Mouse (Mus musculus): ENCODE measurements around the gene Fam90a1a.
"Not testable (repeated sequence)": the region's sequence is repeated elsewhere in the genome, so short reads cannot be mapped to it uniquely, and the experiment has no call there.

Gene Fam90a1a

DNA sequence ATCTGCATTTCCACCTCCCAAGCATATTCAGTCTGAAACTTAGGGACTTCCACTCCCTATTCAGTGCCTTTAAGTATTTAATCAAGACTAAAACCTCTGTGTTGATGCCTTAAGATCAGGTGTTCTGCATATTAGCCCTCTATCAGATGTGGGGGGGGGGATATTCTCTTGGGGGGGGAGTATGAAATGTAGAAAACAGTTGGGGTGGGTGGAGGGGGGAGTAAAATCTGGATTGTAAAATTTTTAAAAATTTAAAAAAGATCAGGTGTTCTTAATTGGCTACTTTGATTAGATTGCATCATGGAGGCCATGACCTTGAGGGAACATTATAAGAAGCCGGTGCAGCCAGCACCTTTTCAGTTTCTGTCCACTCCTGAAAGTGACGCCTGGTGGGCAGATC lies at the start of gene Fam90a1a:
Gene Fam90a1a (plus strand): TSS at position 301 of the 400 bp plus-strand sequence.
- DNase-seq (ENCODE audit: low spot score in 2 of 2) = no peak

DNA sequence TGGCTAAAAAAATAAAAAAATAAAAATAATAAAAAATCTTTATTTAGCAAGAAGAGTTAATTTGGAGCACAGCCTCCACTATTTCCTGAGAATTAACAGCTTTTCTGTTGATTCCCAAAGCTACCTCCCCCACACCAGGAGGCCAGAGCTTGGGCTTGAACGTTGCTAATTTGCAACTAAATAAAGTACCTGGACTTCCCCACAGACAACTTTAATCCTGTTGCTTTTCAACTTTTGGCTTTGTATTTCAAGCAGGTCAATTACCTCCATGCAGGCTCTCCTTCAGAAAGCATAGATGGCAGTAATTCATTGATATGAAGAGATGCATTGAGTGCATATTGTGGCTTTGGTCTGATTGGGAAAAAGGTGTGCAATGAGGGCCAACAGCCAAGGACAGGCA lies 46.6 kb upstream of the Fam90a1a start:
- no peak for DNase-seq (ENCODE audit: low spot score in 2 of 2)

GRCm38 (mm10) chr8:21912554-21912953 lies 46.0 kb upstream of the Fam90a1a start:
- no peak for DNase-seq (ENCODE audit: low spot score in 2 of 2)

DNA sequence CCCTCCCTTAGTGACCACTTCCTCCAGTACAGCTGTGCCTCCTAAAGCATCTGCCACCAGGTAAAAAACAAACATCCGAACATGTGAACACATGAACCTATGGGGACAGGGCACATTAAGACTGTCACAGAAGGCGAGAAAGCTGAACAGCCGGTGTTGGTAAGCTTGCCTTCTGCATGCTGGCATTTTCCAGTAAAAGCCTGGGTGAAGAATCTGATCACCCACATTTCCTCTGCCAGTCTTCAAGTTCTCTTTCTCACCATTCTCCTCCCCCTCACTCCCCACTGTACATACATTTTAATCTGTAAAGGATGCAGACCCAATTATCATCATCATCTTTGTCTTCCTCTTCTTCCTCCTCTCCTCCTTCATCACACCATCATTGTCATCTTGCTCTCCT lies 42.9 kb upstream of the Fam90a1a start:
- no peak for DNase-seq (ENCODE audit: low spot score in 2 of 2)

GRCm38 (mm10) chr8:21930754-21931153 lies 27.8 kb upstream of the Fam90a1a start:
- DNase-seq (ENCODE audit: low spot score in 2 of 2) = not testable (repeated sequence)

- DNase-seq (ENCODE audit: low spot score in 2 of 2) = no peak
These were observed 25.9 kb upstream of the Fam90a1a start, which contains the start of gene Defb15 for GRCm38 (mm10) chr8:21932610-21933009. TSS of gene Defb15 (minus strand) at chr8:21932710.

DNA sequence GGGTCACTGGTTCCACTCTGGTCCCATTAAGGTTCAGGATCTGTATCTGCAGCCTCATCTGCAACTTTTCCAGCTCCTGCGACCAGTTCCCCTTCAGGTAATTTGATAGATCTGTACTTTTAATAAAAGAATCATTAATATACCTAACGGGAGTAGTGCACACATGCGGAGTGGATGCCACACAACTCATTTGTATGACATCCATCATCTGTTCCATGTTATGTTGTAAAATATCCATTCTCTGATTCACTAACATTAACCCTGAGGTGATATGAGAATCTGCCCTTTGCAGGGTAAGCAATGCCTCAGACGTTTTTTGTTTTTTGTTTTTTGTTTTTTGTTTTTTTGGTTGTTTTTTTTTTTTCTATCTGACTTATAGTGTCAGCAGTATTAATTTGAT lies 20.5 kb upstream of the Fam90a1a start, which contains the start of gene Defb35:
Gene Defb35 (plus strand): TSS at position 301 of the 400 bp plus-strand sequence.
- not testable (repeated sequence) for DNase-seq (ENCODE audit: low spot score in 2 of 2)

DNA sequence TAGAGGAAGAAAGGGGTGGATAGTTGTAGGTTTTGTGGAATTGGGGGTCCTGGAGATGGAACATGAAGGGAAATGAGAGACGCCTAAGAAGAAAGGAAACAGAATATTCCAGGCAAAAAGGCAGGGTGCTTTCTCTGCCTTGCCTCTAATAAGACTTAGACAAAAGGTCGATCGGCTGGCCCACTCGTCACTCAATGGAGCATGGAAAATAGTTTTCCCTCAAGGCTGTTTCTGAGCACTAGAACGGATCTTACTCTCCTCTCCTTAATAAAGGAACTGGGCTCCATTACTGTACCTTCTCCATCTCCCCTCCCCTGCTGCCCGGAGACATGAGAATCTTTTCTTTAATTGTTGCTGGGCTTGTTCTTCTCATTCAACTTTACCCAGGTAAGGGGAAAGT lies 12.1 kb upstream of the Fam90a1a start, which contains the start of gene Defb13:
Gene Defb13 (plus strand): TSS at position 301 of the 400 bp plus-strand sequence.
- no peak for DNase-seq (ENCODE audit: low spot score in 2 of 2)

GRCm38 (mm10) chr8:21947311-21948017 lies 11.1 kb upstream of the Fam90a1a start:
- DNase-seq (ENCODE audit: low spot score in 2 of 2) = no peak

GRCm38 (mm10) chr8:21955321-21955720 lies 3.2 kb upstream of the Fam90a1a start:
- peak; percentile 7 to 44 for DNase-seq (ENCODE audit: low spot score in 2 of 2)

- DNase-seq (ENCODE audit: low spot score in 2 of 2) = no peak
These were observed 2.2 kb upstream of the Fam90a1a start for GRCm38 (mm10) chr8:21956336-21956735.

DNA sequence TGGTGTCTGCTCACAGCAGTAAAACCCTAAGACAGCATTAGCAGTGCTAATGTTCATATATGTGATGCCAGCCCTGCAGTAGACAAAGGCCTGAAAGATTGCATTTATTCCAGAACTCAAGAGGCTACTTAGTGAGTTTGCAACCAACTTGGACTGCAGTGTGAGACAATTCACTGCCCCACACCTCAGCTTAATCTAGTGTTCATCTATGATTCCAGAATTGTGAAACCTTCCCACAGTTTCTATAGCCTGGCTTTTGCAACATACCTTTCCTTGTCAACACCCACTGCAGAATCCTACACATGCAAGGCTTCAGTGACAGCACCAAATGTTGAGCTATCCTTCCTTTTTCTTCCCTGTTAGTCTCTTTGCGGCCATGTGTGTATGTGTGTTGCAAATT lies 8.1 kb downstream of the Fam90a1a start:
- no peak for DNase-seq (ENCODE audit: low spot score in 2 of 2)

DNA sequence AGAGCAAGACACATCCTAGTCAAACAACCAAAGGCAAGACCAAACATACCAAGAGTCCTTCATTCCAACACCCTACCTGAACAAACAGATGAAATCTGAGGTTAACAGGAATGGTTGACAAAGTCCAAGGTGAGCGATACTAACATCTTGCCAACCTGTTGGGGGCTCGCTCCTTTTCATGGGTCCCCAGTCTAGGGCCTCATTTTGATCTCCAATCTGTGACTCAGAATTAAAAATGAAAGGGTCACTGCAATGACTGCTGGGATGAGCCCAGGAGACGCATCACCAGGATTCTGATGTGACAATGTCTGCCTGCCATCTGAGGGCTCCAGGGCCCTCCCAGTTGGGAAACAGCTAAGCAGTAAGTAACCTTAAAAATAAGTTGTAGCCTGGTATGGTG lies 11.0 kb downstream of the Fam90a1a start, which contains the start of gene Ccdc70:
Gene Ccdc70 (plus strand): TSS at position 301 of the 400 bp plus-strand sequence.
- DNase-seq (ENCODE audit: low spot score in 2 of 2) = no peak

GRCm38 (mm10) chr8:21978193-21978592 lies 19.7 kb downstream of the Fam90a1a start:
- no peak for DNase-seq (ENCODE audit: low spot score in 2 of 2)

GRCm38 (mm10) chr8:21981664-21982337 lies 23.3 kb downstream of the Fam90a1a start:
- DNase-seq (ENCODE audit: low spot score in 2 of 2) = no peak

- peak in 1 of 2 experiments; percentile 41 for DNase-seq (ENCODE audit: low spot score in 2 of 2)
These were observed 33.7 kb downstream of the Fam90a1a start for GRCm38 (mm10) chr8:21992184-21992583.

DNA sequence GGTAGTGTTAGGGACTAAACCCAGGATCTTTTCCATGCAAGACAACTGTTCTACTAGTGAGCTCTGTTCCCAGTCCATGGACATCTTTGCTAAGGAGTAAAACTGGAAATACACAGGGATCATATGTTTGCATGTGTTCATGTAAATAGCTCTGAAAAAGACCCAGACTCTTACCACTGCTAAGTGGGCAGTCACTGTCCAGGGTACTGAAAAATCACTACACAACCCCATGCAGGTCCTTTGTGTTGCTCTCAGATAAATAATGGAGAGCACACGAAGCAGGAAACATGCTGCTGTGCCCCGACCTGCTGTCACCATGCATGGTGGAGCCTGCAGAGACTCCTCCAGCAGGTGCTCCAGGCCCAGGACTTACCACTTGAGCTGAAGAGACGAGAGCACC lies 36.7 kb downstream of the Fam90a1a start:
- DNase-seq (ENCODE audit: low spot score in 2 of 2) = no peak

DNA sequence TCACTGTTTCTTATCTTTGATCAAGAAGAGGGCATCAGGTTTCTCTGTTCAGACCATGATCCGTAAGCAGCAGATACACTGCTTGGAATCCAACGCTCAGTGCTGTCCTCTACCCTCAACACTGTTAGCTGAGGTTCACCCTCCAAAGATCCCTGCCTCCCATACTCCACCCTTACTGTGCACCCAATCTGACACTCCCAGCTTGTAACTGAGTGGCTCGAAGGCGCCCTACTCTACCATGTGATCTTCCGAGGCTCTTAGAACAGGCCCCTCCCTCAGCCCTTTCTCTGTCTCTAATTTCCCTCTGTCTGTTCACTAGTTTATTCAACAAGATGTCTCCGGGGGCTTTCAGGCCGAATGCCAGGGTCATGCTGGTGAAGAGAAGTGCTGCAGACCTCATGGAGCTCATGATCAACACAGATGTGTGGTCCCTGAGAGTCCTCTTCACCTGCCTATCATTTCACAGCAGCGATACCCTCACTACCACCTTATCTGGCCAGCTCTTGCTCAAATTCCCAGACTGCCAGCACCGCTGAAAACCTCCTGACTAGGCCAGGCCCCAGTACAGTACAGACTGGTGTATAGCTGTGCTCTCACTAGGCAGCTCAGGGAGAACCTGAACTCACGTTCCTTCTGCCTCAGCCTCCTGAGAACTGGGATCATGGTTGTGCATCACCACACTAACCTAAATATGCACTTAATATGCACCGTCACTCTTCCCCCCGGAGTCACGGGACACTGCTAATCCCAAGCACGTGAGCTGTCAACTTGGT lies 46.4 kb downstream of the Fam90a1a start:
- no peak for DNase-seq (ENCODE audit: low spot score in 2 of 2)

DNA sequence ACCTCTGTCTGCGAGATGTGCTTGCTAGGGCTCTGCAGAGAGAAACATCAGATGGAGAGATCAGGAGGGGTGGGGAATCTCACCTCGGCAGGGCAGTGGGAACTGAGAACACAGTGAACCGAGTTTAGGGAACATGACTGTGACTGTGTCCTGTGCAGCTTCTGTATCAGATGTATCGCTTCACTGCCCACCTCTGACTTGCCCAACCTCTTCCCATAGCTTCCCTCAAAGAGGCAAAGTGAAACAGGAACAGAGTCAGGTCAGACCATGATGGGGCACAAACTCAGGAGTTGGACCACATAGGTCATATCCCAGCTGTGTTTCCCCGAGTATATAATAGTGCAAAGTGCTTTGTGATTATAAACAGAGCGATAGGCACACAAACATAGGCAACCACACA lies 47.9 kb downstream of the Fam90a1a start:
- no peak for DNase-seq (ENCODE audit: low spot score in 2 of 2)

DNA sequence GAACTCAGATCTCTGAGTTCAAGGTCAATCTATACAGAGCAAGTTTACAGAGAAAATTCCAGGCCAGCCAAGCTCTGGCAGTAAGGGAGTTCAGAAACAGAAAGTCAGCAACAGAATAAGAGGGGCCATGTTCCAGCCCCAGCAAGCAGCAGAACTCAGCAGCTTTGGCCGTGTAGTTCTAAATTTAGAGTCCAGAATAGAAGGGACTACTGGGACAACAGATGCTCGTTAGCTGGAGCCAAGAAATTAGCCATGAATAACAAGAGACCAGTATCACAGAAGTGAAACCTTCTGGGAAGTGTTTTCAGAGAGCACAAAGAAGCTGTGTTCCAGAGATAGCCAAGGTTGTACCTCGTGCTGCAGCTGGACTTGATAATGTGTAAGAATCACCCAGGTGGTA lies 50.9 kb downstream of the Fam90a1a start:
- DNase-seq (ENCODE audit: low spot score in 2 of 2) = no peak

GRCm38 (mm10) chr8:22013034-22013707 lies 54.7 kb downstream of the Fam90a1a start:
- DNase-seq (ENCODE audit: low spot score in 2 of 2) = no peak
